Mouse (Mus musculus) cerebellum, adult 9-10 months (tissue): ENCODE measurements at regions not wholly inside any gene's neighbourhood (a gene's known extent, or its start where the extent isn't known, plus 50 kb on each side); places are given as distances from the start of the nearest gene placed in this dataset.

Experiments used
- DNase-seq: peaks from one replicate; pipeline ENCODE4 v3.0.0; 2022

DNA sequence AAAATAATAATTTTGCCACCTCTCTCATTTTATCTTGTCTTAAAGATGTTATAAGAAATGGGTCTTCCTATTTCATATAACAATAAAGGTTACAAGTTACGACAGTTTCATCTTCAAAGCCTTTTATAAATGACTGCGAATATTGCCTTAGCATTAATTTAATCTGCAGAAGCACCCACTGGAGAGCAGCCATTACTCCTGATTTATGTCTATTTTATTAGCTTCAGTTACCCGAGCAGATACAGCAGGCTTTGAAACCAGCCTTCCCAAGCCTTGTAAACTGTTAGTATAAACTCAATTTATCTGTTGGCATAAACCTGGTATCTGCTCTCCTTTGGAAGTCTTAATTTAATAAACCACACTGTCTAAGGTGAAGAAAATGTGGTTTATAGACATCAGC is 2851.6 kb upstream of the Gm6569 start:
- no peak for DNase-seq

DNA sequence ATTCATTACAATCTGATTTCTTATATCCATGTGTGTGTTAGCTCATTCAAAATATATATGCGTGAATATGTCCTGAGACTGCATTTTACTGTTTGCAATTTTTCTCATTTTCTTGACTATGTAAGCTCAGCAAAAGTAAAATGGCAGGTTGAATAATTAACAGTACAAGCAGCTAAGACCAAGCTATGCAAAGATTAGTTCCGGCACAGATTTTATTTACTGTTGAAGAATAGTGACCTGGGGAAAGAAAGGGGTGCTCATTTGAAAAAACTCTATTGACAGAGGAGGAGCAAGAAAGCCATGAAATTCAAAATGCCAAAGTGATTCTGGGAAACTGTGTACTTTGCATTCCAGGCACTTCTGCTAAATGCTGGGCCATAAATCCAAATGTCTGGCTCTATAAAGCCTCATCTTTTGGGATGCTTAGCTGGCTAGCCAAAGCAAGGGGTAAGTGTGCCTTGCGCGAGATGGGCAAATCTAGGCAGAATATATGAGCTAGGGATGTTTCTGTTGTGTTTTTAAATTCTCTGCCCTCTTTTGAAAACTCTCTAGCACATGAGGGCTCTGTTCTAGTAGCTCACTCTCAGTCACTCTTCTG is 2846.3 kb upstream of the Gm6569 start:
- no peak for DNase-seq

DNA sequence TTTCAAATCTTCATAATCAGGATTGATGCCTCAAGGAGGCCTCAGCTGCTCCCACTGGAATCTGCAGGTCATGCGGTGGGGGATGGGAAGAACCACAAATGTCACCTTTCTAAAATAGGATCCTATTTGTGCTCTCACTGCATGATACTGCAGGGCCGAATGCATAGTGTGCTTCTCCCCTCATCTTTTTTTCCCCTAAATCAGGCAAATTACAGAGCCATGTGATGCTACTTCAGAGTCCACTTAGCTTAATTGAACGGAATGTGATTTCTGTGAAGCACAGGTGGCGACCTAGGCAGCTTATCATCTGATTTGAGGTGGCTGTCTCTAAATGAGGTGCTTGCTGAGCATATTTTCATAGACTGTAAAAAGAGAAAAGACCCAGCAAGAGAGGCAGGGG is 2841.0 kb upstream of the Gm6569 start:
- no peak for DNase-seq

DNA sequence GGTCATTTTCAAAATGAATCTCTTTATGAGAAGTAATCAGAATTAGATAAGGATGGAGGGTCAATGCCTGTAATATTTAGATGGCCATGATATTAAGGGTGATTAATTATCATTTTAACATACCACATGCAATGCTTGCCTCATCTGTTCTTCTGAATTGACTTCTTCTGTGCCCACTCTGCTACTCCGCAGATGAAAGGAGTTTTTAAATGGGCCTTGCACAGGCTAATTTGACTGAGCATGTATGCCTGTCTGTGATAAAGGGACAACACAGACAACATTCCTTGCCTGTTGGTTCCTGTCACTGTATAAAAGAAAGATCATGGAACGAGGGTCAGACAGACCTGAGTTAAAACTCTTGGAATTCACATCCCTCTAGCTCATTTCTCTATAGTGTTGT is 2824.0 kb upstream of the Gm6569 start:
- no peak for DNase-seq

DNA sequence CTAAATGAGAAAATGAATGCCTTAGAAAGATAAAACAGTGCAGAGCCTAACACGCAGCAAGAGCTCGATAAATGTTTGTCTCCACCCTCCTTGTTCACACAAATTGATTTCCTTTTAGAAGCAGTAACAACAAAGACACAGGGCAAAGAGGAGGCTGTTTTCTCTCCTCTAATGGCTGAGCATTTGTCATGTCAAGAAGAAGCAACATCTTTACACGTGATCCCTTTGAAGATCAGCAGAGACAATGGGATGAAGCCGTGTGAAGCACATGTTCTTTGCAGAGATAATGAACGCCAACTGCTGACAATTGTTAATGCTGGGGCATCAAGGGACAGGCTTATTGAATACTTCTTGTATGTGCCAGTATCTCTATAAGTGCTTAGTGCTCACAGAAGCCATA is 2823.6 kb upstream of the Gm6569 start:
- DNase-seq = no peak

DNA sequence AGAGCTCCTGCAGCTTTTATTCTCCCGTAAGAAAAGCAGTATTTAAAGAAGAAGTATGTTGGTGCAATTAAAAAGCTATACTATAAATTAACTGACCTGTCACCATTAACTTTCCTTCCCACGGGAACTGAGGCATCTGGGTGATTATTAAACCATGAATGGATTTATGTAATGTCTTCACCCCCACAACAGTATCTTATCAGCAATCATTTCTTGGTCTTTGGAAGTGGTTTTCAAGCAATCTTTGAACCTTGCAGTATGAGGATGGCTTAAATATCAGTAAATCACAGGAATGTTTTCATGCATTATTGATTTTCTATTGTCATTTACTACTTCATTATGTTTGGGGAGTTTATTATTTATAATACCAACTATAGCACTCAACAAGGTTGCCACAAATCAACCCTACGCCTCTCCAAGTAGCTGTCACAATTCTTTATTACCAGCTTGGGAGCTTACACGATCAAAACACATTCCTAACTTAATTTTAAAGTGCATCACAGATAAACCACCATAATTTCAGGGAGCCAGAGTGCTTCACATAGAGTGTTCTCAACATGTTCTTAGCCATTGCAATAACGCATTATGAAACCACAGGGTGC is 2780.0 kb upstream of the Gm6569 start:
- no peak for DNase-seq

DNA sequence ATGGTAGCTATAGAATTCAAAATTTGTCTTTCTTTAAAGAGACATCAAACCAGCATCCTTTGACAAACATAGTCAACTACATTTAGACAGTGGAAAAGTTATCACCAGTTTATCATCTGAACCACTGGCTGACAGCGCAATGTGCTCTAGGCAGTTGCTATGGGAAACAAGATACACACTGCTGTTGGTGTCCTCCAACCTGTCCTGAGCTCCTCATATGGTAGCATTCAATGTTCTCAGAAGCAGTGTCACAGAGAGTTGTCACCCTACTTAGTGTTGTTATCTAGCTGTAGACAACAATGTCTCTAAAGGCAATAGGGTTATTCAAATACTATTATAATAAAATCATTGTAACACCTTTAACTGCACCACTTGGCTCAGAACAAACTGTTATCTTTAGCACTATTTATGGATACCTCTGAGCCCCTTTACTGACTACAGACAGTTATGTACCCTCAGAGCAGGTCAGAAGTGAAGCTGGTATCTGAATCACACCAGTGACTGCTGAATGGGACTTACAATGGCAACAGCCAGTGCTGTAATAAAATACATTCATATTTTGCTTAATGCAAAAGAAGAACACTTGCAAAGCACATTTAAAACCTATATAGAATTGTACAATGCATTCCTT is 2747.9 kb upstream of the Gm6569 start:
- DNase-seq = no peak

DNA sequence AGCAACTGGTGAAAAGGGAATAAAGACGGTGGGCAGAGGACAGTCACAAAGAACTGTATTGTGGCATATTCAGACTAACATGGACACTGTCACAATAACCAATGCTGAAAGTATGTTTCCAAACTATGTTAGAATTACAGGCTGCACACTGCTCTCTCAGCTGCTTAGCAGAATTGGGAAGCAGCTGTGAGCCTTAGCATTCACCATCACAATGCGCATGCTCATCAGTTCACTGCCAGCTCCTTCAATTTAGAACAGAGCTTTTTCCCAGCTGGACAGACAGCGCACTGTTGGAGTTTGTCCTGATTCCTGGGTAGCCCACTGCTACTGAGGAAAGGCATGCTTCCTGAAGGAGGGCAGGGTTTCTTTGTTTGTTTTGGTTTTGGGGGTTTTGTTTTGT is 2735.2 kb upstream of the Gm6569 start:
- DNase-seq = no peak

DNA sequence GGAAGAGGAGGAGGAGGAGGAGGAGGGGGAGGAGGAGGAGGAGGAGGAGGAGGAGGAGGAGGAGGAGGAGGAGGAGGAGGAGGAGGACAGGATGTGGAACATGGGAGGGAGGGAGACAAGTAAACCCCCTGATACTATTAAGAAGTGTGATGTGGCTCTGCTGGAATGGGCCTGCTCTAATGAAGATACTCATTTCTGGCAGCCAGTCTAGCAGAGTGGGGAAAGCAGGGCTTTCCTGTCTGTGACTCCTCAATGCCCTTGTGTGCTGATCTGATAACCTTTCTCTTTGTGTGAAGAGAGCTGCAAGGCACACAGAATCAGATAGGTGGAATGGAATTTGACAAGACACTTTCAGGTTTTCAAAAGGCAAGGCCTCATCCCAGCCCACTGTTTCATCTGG is 2704.6 kb upstream of the Gm6569 start:
- no peak for DNase-seq

DNA sequence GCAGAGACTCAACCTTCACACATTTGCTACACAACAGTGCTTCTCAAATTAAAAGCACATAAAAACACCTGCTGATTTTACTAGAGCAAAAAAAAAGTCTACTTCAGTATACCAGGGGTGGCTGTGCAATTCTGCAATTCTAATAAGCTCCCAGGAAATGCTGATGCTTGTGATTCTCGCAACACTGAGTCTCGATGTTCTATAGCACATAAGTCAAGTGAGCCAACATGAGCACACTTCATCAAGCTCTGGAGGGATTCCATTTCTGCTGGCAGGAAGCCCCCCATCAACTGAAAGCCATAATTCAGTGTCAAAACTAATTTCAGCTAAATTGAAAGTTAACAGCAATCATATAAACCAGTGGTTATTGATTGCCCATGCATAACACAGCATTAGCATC is 2676.7 kb upstream of the Gm6569 start:
- DNase-seq = no peak

DNA sequence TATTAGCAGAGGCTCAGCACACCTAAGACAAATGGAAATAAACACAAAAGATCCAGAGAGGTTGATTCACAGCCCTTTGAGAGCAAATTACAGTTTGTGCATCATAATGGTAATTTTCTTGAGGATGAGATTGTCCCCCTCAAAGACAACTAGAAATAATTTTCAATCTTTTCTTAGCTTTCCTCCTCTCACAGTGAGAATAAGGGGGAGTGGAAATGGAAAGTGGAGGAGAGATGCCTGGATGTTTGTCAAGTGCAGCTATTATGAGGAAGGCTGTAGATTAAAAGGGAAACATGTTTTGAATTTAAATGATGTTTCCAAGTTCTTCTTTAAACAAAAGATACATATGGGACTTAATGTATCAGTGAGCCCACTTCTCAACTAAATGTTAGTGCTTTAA is 2672.3 kb upstream of the Gm6569 start:
- DNase-seq = no peak

DNA sequence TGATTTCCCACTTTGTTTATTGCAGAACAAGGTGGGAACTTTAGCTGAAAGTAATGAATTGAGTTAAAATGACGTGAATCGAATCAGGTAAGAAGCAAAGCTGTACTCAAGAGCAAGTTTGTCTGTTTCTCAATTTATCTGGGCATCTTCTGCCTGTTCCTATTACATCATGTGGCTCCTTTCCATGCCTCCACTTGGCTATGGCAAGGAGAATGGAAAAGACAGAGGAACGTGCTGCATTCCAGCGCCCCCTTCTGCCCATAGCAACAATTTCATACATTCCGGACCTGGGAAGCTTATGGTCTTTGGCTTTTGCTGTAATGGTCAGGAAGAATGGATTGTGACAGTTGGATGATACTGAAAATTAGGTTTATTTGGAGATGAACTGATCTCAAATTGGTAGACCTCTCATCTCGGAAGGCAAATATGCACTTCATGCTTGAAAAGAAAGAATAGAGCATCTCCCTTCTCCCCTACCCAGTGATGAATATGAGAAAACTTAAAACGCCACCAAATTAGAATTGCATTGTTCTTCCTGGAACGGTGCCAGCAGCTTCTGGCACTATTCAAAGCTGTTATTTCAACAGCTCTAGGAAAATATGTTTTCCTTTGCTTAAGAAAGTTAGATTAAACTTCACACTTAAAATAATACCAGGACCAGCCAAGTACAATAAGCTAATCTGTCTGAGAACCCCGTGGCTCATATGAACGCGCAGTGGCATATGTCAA is 2639.2 kb upstream of the Gm6569 start:
- peak; percentile 3 for DNase-seq

DNA sequence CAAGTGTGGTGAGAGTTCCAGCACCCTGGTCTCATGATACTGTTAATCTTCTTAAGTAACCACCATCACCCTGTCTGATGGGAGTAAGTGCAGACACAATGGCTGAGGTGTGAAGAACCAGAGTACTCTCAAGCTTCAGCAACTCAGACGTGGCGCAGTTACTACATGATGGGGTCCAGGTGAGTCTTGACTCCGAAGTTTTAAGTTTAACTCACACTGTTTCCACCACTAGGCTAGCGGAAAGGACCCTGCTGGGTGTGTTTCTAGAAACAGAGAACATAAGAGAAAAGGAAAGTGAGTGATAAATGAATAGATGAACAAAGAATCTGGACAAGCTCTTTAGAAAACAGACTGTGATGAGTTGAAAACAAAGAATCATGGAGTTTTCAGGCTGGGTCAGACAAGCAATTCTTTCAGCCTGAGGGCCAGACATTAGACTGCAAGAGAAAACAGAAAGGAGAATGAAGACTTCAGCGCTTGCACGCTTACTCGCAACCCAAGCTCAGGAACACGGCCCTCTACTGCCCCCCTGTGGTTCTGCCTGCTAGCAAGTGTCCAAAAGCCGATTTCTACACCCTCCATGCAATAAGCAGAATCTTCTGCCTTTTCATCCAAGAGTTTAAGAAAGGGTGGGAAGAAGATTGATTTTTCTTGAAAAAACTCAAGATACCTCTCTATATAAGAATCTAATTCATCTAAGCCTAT is 2593.6 kb upstream of the Gm6569 start:
- DNase-seq = peak; percentile 53

DNA sequence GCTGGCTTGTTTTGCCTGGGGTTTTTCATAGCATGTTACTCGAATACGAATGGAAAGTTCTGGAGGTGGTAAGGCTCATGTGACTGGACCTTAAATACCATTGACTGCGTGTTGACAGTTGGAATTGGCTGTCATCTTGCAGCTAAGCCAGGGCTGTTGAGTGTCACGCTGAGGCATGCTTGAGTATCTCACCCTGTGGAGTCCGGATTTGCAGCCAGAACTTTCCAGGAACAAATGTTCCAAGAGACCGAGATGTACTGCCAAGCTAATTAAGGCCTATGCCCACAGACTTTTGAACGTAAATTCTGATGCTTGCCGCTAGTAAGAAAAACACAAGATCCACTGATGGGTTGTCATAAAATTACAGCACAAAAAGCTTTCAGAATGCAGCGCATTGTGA is 2590.8 kb upstream of the Gm6569 start:
- DNase-seq = no peak

DNA sequence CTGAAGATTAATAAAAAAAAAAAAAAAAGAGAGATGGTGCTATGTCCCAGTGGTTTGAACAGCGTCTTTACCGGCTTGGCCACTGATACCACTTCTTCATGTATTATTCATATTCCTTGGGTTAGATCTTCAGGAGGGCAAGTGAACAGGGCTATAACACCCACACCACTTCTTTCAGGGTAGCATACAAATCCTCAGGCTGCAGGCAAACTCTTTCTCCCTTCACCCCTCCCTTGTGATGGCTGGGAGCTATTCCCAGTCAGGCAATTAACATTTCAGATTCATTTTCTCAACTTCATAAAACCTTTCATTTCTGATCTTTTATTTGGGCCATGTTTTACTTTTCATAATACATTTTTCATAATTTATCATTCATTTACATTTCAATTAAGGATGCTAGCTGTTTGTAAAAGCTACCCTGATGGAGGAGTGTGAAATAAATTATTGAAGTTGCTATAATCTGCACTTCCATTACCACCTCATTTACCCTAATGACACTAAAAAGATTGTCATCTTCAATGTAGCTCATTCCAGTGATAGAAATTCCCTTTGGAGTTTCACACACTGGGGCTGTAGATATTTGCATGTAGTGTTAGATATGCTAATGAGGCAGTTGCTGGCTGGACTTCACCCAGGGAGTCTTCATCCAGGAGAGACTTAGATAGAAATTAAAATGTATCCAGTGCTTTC is 2558.3 kb upstream of the Gm6569 start:
- no peak for DNase-seq

DNA sequence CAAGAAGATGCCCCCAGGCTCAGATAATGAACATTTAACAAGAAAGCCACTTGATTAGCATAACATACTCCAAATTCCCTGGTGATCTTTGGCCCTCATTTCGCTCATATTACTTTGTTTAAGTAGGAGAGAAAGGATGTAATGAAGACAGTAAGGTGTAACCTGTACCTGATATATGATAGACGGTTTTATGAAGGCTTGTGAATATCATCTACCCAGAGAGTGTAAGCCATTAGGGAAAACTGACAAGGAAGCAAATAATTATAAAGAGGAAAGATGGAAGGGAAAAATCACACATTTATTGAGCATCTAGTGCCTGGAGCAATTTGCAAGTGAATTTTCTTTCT is 2557.8 kb upstream of the Gm6569 start:
- no peak for DNase-seq

DNA sequence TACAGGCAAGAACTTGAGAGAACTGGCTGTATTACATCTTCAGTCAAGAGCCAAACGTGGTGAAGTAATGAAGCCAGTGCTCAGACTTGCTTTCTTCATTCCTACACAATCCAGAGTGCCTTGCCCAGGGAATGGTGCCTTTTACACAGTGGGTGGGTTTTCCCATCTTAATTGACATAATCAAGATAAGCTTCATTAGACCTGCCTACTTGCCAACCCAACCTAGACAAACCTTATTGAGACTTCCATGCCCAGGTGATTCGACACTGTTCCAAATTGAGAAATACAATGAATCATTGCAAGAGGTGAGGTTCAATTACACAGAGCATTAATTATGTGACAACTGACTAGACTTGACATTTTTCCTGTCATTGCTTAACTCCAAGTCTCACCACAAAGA is 2557.0 kb upstream of the Gm6569 start:
- no peak for DNase-seq

DNA sequence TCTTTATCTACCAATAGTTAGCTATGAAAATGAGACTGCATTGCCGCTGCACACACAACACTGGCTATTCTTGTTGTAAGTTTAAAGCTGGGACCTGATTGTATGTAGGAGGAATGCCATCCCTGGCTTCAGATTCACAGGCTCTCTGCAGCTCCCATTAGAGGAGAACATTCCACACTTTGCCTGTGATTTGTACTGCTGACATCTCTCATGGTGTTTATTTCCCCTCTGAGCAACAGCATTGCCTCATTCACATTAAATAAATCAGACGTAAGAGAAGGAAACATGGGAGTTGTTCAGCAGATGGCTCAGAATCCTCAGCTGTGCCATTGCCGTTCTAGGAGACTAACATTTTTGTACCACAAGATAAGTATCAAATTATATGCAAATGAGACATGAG is 2550.6 kb upstream of the Gm6569 start:
- no peak for DNase-seq

DNA sequence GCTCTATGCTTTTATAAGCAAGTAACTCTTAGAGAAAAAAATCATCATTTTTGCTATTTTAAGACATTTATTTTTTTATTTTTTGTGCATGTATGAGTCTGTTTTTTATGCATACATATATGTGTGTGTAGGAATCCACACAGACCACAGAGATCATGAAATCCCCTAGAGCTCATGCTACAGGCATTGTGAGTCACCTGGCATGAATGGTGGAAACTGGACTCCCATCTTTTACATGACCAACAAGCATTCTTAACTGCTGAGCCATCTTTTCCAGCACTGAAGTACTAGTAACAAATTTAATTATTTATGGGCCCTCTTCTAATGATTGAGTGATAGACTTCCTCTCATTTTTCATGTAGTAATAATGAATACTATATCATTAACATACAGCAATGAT is 2531.8 kb upstream of the Gm6569 start:
- no peak for DNase-seq

DNA sequence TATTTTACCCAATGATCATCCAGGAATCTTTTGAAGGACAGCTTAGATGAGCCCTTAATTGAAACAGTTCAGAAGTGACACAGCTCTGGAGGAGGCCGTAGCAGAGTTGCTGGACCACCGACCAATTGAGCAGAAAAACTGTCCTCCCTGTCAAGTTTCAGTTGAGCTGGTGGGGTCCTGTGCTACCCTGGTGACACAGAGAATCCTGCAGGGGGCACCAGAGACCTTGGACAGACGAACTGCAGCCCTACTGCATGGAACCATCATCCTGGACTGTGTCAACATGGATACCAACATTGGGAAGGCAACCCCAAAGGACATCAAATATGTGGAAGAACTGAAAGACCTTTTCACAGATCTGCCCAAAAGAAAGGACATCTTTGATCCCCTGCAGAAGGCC is 2524.1 kb upstream of the Gm6569 start:
- DNase-seq = no peak

DNA sequence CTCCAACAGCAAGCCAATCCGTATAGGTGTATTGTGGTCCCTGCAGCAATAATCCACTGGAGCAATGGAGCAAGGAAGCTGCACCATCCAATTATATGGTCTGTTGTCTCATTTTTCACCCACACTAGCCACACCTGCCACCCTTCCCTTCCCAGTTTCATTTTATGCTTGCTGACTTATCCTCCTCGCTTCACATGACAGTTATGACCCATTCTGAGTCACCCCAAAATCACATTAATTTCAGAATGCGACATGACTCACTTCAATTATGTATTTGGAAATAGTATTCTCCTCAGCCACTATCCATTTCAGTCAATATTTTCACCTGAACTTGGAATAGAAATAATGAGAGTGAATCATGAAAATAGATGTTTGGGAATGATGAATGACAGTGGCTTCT is 2507.8 kb upstream of the Gm6569 start:
- DNase-seq = no peak

DNA sequence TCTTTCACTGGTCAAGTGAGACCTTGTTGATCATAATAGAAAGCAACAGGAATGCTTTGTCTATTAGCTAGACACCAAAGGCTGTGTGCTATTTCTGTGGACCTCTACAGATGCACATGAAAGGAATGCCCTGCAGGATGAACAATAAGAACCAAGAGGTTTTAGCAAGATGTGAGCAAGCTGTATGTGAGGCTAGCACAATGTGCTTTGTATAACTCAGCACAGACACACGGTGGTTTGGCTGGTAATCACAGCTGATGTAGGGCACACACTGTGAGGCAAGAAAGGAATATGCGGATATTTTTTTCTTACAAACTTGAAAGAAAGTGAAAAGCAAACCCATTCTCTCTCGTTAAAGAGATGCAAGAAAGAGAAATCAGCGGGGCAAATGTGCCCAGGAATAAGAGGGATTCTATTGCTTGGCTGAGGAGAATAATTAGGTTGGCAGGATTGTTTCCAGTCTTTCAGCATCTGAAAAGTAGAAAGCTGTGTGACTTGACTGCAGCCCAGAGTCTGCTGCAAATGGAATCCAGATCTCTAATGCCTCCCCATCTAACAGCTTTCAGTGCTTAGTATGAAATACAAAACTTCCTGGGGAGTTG is 2476.1 kb upstream of the Gm6569 start:
- DNase-seq = no peak

DNA sequence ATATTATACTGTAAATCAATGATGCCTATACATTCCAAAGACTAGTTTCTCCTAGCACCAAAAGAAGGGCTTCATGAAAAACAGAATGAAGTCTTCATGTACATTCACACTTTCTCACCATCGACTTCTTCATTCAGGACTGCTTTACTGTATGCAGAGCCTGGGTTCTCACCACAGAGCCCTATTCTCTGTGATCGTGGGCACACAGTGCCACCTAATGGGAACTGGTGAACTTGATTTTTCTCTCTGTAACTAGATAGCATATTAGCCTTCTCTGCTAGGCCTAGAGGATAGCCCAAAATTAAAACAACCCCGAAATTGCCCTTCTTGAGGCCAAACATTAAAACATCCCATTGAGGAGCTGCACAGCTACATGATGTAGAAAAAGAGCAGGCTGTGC is 2458.6 kb upstream of the Gm6569 start:
- DNase-seq = peak; percentile 8
